Mouse (Mus musculus) spleen, postnatal 0 days (tissue): ENCODE measurements around the gene Gm9857. TPM values are rescaled to one million over a fixed set of nuclear protein-coding genes. Genes with fewer than 3 reads are reported as not detected.

Source experiments
- polyA plus RNA-seq: library from polyadenylated mRNA; unstranded; fragments of >200 nt; fragmentation: Nextera tagmentation; extraction: Ambion mirVana; gene quantifications from 2 replicates; pipeline ENCODE4 v1.2.1, GENCODE M21; 2015

Gm9857 gene
- polyA plus RNA-seq: not detected in 2 replicates

DNA sequence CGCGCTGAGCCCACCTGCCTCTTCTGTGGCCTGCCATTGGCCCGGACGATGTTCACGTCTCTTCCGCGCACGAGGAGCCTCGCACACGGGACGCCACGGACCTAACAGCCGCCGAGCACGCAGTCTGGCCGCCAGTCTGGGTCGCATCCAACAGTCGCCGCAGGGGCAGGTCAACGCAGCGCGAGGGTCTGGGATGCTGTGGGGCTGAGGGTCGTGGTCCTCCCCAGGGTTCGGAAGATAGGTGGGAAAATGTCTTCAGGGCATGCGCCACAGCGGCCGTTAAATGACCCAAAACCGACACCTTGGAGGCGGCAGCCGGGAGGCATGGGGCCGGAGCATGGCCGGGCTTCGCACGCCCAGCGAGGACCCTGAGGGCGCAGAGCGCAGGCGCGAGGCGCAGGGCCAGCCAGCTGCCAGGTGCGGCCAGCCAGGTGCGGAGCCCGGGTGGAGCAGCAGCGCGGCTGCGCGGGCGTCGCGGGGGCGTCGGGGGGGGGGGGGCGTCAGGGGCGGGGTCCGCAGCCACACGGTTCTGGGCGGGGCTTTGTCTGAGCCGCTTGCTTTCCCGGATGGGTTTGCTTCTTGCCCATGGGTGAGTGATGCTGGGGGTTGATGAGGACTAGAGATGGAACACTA, at the start of gene Gm9857:
Gm9857 (minus strand) TSS at position 445 of the 633 bp plus-strand sequence.

GRCm38 (mm10) chr3:108939573-108939972, 672 bp downstream of the Gm9857 start, which contains the start of gene Henmt1:
Henmt1 (plus strand) TSS chr3:108939873.

DNA sequence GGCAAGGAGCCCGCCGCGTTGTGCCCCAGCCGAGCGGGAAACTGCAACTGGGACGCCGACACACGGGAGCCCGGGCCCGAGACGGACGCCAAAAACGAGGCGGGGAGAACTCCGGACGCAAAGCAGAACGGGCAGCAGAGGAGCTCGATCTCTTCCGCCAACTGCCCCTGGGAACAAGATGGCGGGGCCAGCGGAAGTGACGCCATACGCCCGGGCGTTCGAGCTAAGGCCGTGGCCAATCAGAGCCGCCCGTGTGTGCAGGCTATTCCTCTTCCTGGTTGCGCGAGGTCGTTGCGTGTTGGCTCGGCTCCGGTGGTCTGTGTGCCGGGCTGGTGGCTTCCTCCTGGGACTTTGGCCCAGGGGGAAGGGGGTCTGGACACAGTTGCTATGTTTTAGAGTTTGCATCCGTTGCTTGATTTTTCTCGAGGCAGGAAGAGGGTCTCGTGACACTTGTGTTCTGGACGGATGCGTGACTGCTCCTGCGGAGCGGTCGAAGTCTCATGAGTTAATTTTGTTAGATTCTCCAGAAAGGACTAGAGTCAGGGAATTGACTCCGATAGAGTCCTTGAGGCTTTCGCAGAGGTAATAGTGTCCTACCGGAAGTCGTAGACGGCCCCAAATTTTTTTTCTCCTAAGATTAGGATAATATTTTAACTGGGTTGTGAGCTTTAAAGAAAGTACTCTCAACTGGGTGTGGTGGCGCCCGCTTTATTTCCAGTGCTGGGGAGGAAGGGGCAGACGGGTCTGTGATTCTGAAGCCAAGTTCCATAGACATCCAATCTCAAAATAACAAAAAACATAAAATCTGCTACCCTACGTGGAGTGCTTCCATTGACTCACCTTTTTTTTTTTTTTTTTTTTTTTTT, 28.5 kb downstream of the Gm9857 start, which contains the start of gene Prpf38b:
Prpf38b (minus strand) TSS at position 180 of the 866 bp plus-strand sequence.

Other genes starting within 250 kb of the Gm9857 start
- gene Gpsm2, start 218.1 kb downstream of the Gm9857 start, polyA plus RNA-seq: 42.9 and 47.5 TPM in 2 replicates
- 0.40 and 0.59 TPM in 2 replicates for gene Aknad1, start 200.8 kb downstream of the Gm9857 start, polyA plus RNA-seq
- gene Stxbp3, start 99.9 kb downstream of the Gm9857 start, polyA plus RNA-seq: 23.4 and 27.0 TPM in 2 replicates
- 0.07 and 0.13 TPM in 2 replicates for gene Fndc7, start 50.4 kb downstream of the Gm9857 start, polyA plus RNA-seq
- gene Prpf38b, start 28.7 kb downstream of the Gm9857 start, polyA plus RNA-seq: 46.3 and 49.8 TPM in 2 replicates
- gene Henmt1, start 572 bp downstream of the Gm9857 start, polyA plus RNA-seq: 0.40 TPM in 1 of 2 replicates, not detected in the other
- 5.5 and 7.6 TPM in 2 replicates for gene Fam102b, start 87.2 kb upstream of the Gm9857 start, polyA plus RNA-seq
- gene Slc25a54, start 140.0 kb upstream of the Gm9857 start, polyA plus RNA-seq: not detected in 2 replicates
- 12.5 and 14.2 TPM in 2 replicates for gene Slc25a24, start 182.7 kb upstream of the Gm9857 start, polyA plus RNA-seq